Mouse (Mus musculus) liver, embryonic 14.5 days (tissue): Measurements from ENCODE around the gene Rpl10a.

Source experiments
- CTCF ChIP-seq: IDR thresholded peaks from 2 replicates; pipeline ENCODE4 v1.5.1; 2016; ENCODE audit warnings: antibody characterized with exemption, low read depth, control low read depth
- EP300 ChIP-seq: IDR thresholded peaks from 2 replicates; pipeline ENCODE4 v1.6.1; 2016; ENCODE audit warnings: antibody characterized with exemption, low read depth

DNA sequence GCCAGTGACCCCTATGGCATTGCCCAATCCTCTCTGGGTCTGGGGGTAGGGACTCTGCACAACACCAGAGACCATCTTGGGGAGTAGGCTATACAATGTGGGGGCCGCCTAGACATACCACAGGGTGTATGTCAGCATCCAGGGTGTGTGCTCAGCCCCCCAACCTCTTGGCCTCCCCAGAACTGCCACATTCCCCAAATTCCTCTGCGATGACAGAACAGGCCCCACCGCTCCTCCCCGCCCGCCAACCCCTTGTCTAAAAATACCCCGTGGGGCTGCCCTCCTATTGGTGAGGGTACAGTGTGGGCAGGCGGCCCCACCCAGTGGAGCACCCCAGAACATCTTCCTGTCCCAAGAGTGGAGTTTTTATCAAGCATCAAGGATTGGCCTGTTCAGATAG lies 12.3 kb downstream of the Rpl10a start:
- TF ChIP-seq CTCF (no peak), EP300 (no peak)
